Mouse (Mus musculus) embryonic facial prominence, embryonic 11.5 days (tissue): ENCODE results near the gene Gm11146. TPM values are rescaled to one million over a fixed set of nuclear protein-coding genes. Genes with fewer than 3 reads are reported as not detected.

Experiments used
- ATAC-seq: fragments of 200-750 bp; cut with Nextera tagmentation; replicated peaks from 2 replicates; pipeline ENCODE4 v1.8.0; 2017; ENCODE audit warnings: low read depth; ENCODE audit not compliant: insufficient number of reproducible peaks, low FRiP score, low TSS enrichment
- DNase-seq: peaks from one replicate; pipeline ENCODE4 v3.0.0-alpha.2; 2015; ENCODE audit warnings: low spot score
- H3K27ac ChIP-seq: fragments of 300-500 bp; sonication (generic); replicated peaks from 2 replicates; pipeline ENCODE4 v1.5.1; 2014; ENCODE audit warnings: mild to moderate bottlenecking, low read depth, low read length, control low read depth
- H3K27me3 ChIP-seq: fragments of 300-500 bp; sonication (generic); 2 replicates; pipeline ENCODE4 v1.6.1; 2014; ENCODE audit warnings: mild to moderate bottlenecking, low read length, moderate library complexity, mixed read lengths; ENCODE audit not compliant: control insufficient read depth, insufficient read depth
- H3K36me3 ChIP-seq: fragments of 300-500 bp; sonication (generic); replicated peaks from 2 replicates; pipeline ENCODE4 v1.6.1; 2014; ENCODE audit warnings: low read depth, mild to moderate bottlenecking, low read length, moderate library complexity, mixed read lengths; ENCODE audit not compliant: control insufficient read depth, insufficient read depth
- H3K4me1 ChIP-seq: fragments of 300-500 bp; sonication (generic); 2 replicates; pipeline ENCODE4 v1.6.1; 2014; ENCODE audit warnings: low read length, mixed read lengths; ENCODE audit not compliant: control insufficient read depth, insufficient read depth
- H3K4me2 ChIP-seq: fragments of 300-500 bp; sonication (generic); 2 replicates; pipeline ENCODE4 v1.6.1; 2014; ENCODE audit warnings: low read depth, mild to moderate bottlenecking, control low read depth, low read length, moderate library complexity
- H3K4me3 ChIP-seq: fragments of 300-500 bp; sonication (generic); 2 replicates; pipeline ENCODE4 v1.5.1; 2014; ENCODE audit warnings: low read depth, low read length, control low read depth
- H3K9ac ChIP-seq: fragments of 300-500 bp; sonication (generic); replicated peaks from 2 replicates; pipeline ENCODE4 v1.6.1; 2014; ENCODE audit warnings: mild to moderate bottlenecking, control low read depth, low read length
- H3K9me3 ChIP-seq: fragments of 300-500 bp; sonication (generic); replicated peaks from 2 replicates; pipeline ENCODE4 v1.6.1; 2016; ENCODE audit warnings: mild to moderate bottlenecking, low read length, inconsistent platforms, mixed read lengths; ENCODE audit not compliant: control insufficient read depth
- WGBS: fragments of 180-500 bp; shearing (Covaris S2); extraction: QIAGEN DNeasy Blood & Tissue Kit; methylation state at CpG from one replicate; pipeline ENCODE4 v1.1.7; 2014; 5-methylcytosine and 5-hydroxymethylcytosine counted together
- polyA plus RNA-seq: library from polyadenylated mRNA; unstranded; fragments of >200 nt; fragmentation: Nextera tagmentation; extraction: Ambion mirVana; gene quantifications from 2 replicates; pipeline ENCODE4 v1.2.1, GENCODE M21; 2014

Gm11146 gene
- polyA plus RNA-seq: not detected in 2 replicates

DNA sequence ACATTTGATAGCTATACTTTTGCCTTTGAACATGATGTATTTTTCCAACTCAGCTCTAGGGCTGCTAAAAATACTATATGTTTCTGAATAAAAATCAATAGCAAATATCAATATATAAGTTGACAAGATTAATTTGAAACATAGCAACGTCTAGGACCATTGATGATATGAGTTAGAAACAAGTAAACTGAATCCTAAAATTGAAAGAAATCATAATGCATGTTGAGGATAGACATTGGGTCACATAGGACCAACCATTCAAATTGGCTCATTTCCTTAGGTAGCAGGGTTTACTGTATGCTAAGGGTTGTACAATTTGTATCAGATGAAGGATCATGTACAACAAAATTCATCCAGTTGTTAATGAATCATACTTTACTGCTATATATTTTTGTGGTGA is at the start of gene Gm11146:
Gm11146 (minus strand) TSS at position 101 of the 400 bp plus-strand sequence.
- Histone ChIP-seq H3K36me3 (no peaks in the 10 kb centered on the region), H3K27ac (no peak within 1 kb of the TSS), H3K4me3 (no peak within 1 kb of the TSS), H3K4me2 (no peak within 1 kb of the TSS), H3K27me3 (no peaks in the 10 kb centered on the region), H3K9ac (no peak within 1 kb of the TSS), H3K9me3 (no peaks in the 10 kb centered on the region), H3K4me1 (no peaks in the 10 kb centered on the region)
- 86% methylated on average over 1 of the region's 1 CpGs for WGBS
- DNase-seq (no peak), ATAC-seq (no peak)

DNA sequence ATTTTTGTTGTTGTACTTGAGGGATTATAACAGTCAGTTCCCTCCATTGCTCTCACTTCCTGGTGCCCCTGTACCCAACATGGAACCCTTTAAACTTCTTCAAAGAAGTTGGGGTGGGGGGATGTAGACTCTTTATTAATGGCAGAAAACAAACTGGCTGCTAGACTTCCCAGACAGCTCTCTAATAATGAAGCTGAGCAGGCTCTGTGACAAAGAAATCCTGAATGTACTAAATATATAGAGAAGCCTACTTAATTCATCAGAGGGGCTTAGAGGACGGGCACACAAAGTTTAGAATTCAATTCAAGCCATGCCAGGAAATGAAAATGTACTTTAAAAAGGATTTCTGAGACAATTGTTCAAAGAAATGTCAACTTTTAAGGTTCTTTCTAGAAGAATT is 48.7 kb upstream of the Gm11146 start:
- 81% methylated on average over 1 of the region's 1 CpGs for WGBS
- Histone ChIP-seq H3K4me2 (no peak overlapping the region), H3K36me3 (no peaks in the 10 kb centered on the region), H3K27ac (no peak overlapping the region), H3K4me1 (no peaks in the 10 kb centered on the region), H3K9ac (no peak overlapping the region), H3K9me3 (no peaks in the 10 kb centered on the region), H3K4me3 (no peak overlapping the region), H3K27me3 (no peaks in the 10 kb centered on the region)
- ATAC-seq: no peak
- DNase-seq: no peak

DNA sequence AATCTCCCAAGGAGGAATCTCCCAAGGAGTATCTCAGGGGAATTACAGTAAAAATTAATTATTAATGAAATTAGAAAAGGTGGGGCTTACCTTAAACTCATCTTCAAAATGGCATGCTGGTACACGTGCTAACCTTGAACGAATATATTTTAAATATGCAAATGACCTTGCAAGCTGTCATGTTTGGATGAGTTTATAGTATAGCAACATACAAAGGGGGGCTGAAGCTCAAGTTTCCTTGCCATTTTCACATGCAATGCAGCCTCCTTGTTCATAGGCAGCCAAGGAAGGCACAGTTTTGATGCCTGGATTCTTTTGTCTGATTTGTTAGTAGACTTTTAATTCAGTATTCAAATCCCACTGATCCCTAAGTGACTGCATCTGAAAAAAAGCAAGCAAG is 47.1 kb upstream of the Gm11146 start:
- ATAC-seq: no peak

DNA sequence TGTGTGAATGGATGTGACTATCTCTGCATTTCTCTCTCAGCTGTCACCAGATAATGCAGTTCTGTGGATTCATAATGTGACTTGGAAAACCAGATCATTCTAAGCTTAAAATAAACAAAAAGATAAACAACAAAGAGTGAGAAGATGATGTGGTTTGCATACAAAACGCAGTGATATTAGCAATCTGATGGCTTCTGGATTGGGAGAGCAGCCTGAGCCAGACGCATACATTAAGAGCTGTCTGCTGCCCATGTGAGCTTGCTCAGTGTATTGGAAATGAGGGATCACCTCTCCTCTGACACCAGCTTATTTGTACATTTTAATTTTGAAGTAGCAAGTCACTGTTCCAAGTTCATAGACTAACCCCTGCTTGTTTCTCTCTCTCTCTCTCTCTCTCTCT is 46.3 kb upstream of the Gm11146 start:
- H3K9ac ChIP-seq: no peak overlapping the region
- H3K4me2 ChIP-seq: no peak overlapping the region
- ATAC-seq (no peak), DNase-seq (no peak)
- H3K4me1 ChIP-seq: no peaks in the 10 kb centered on the region; the same call in 1 of the 2 replicates
- H3K36me3 ChIP-seq: no peaks in the 10 kb centered on the region
- H3K27me3 ChIP-seq: no peaks in the 10 kb centered on the region
- 61% methylated on average over 2 of the region's 2 CpGs for WGBS
- no peak overlapping the region for H3K27ac ChIP-seq
- no peak overlapping the region for H3K4me3 ChIP-seq
- no peaks in the 10 kb centered on the region for H3K9me3 ChIP-seq

More for the DNA sequence above, 47.1 kb upstream of the Gm11146 start:
- Histone ChIP-seq H3K4me1 (no peaks in the 10 kb centered on the region; the same call in 1 of the 2 replicates), H3K27me3 (no peaks in the 10 kb centered on the region), H3K36me3 (no peaks in the 10 kb centered on the region), H3K4me2 (no peak overlapping the region), H3K9me3 (no peaks in the 10 kb centered on the region), H3K9ac (no peak overlapping the region), H3K4me3 (no peak overlapping the region), H3K27ac (no peak overlapping the region)
- 79% methylated on average over 2 of the region's 2 CpGs for whole genome bisulfite sequencing
- DNase-seq: no peak

DNA sequence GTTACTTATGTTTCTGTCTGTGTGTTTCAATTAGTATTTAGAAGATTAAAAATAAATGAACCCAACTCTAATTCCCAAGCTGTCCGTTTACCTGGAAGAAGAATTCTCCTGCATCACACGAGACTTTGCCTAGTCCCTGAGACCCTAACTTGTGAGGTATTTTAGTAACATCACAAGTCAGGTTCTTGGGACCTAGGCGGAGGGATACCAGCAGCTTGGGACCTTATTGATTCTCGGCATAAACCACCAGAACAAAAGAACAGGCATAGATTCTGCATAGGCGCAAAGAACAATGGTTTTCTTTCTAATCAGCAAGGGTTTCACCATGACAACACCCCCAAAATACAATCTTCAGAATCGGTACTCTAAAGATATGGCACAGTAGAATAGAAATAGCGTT is 44.3 kb upstream of the Gm11146 start:
- Histone ChIP-seq H3K9ac (no peak overlapping the region), H3K4me2 (no peak overlapping the region), H3K4me1 (no peaks in the 10 kb centered on the region; the same call in 1 of the 2 replicates), H3K36me3 (no peaks in the 10 kb centered on the region), H3K27me3 (no peaks in the 10 kb centered on the region), H3K27ac (no peak overlapping the region), H3K9me3 (no peaks in the 10 kb centered on the region), H3K4me3 (no peak overlapping the region)
- DNase-seq (no peak), ATAC-seq (no peak)
- 78% methylated on average over 7 of the region's 7 CpGs for WGBS

DNA sequence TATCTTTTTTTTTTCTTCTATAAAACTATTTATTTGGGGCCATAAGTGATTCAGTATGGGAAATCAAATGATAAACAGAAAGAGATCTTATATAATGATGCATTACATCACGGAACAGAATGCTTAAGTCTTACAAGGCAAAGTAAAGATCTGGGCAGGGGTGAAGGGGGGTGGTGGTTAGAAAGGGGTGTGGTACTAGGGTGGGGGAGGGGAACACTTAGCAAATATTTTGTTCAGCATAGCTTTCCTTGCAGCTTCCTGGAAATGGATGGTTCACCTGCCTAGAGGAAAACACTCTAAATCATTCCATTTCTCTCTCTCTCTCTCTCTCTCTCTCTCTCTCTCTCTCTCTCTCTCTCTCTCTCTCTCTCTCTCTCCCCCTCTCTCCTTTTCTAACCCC is 43.1 kb upstream of the Gm11146 start:
- Histone ChIP-seq H3K4me2 (no peak overlapping the region), H3K4me3 (no peak overlapping the region), H3K9me3 (no peaks in the 10 kb centered on the region), H3K27me3 (no peaks in the 10 kb centered on the region), H3K36me3 (no peaks in the 10 kb centered on the region), H3K9ac (no peak overlapping the region), H3K4me1 (no peaks in the 10 kb centered on the region; the same call in 1 of the 2 replicates), H3K27ac (no peak overlapping the region)
- 41% methylated on average over 1 of the region's 1 CpGs for WGBS
- DNase-seq (peak; percentile 29), ATAC-seq (no peak)

DNA sequence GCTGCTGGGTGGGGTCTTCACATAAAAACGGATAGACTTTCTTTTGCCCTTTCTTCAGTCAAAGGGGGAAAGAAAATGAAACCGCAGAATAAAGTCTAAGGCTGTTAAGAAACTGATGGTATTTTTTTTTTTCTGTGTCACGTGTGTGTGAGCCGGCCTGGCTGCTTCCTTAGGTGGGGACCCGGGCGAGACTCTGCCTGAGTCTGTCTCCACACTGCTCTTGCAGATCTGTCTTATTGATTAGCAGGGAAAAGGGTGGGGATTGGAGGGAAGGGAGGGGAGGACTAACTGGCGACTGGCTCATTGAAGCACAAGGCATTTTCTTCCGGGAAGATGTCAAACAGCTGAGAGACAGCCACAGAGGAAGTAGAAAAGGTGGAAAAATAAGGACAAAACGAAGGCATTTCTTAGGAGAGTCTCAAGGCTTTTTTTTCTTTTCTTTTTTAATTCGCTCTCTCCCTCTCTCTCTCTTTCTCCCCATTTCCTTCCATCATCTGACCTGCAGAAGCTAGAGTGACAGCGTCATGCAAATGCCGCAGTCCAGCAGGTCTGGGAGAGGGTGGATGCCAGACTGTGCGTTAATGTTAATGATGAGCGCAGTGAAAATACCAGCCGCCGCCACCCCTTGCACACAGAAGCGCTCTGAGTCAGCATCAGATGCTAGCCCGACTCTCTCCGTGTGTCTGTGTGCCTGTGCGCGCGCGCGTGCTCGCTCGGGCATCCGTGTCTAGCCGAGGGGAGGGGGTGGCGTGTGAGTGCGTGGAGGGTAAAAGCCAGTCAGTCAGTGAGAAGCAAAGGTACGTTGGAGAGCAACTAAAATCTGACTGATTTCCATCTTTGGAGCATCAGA is 42.2 kb upstream of the Gm11146 start:
- no peaks in the 10 kb centered on the region for H3K9me3 ChIP-seq
- H3K36me3 ChIP-seq: no peaks in the 10 kb centered on the region

More for the DNA sequence above, 42.2 kb upstream of the Gm11146 start:
- Histone ChIP-seq H3K4me1 (no peaks in the 10 kb centered on the region; the same call in 1 of the 2 replicates), H3K27ac (peak overlapping the region; percentile 52), H3K9ac (peak overlapping the region; percentile 67), H3K4me3 (peak overlapping the region; percentile 39), H3K27me3 (no peaks in the 10 kb centered on the region), H3K4me2 (peak overlapping the region; percentile 82)
- WGBS: 8% methylated on average over 31 of the region's 31 CpGs
- ATAC-seq (peak; percentile 95), DNase-seq (peak; percentile 71)
